Mouse (Mus musculus) intestine, embryonic 16.5 days (tissue): ENCODE data around the gene Bsn. TPM values are rescaled to one million over a fixed set of nuclear protein-coding genes. Genes with fewer than 3 reads are reported as not detected.

Experiments
- ATAC-seq: fragments of 200-750 bp; cut with Nextera tagmentation; 2 replicates; pipeline ENCODE4 v1.8.0; 2017; ENCODE audit warnings: moderate TSS enrichment, moderate library complexity
- H3K27ac ChIP-seq: fragments of 300-500 bp; sonication (generic); 2 replicates; pipeline ENCODE4 v1.5.1; 2014; ENCODE audit warnings: mild to moderate bottlenecking, low read length
- H3K27me3 ChIP-seq: fragments of 300-500 bp; sonication (generic); replicated peaks from 2 replicates; pipeline ENCODE4 v1.6.1; 2014; ENCODE audit warnings: low read length, control low read depth, mixed read lengths; ENCODE audit not compliant: control insufficient read depth, insufficient read depth
- H3K36me3 ChIP-seq: fragments of 300-500 bp; sonication (generic); 2 replicates; pipeline ENCODE4 v1.6.1; 2014; ENCODE audit warnings: low read length, control low read depth; ENCODE audit not compliant: control insufficient read depth, insufficient read depth
- H3K4me1 ChIP-seq: fragments of 300-500 bp; sonication (generic); 2 replicates; pipeline ENCODE4 v1.6.1; 2014; ENCODE audit warnings: low read length, control low read depth, mixed read lengths; ENCODE audit not compliant: control insufficient read depth, insufficient read depth
- H3K4me2 ChIP-seq: fragments of 300-500 bp; sonication (generic); 2 replicates; pipeline ENCODE4 v1.6.1; 2014; ENCODE audit warnings: low read depth, low read length, control low read depth
- H3K4me3 ChIP-seq: fragments of 300-500 bp; sonication (generic); 2 replicates; pipeline ENCODE4 v1.5.1; 2014; ENCODE audit warnings: mild to moderate bottlenecking, low read length
- H3K9ac ChIP-seq: fragments of 300-500 bp; sonication (generic); 2 replicates; pipeline ENCODE4 v1.6.1; 2014; ENCODE audit warnings: low read depth, low read length
- H3K9me3 ChIP-seq: fragments of 300-500 bp; sonication (generic); 2 replicates; pipeline ENCODE4 v1.6.1; 2016; ENCODE audit warnings: low read length, control low read depth; ENCODE audit not compliant: control insufficient read depth
- WGBS: fragments of 180-500 bp; shearing (Covaris S2); extraction: QIAGEN DNeasy Blood & Tissue Kit; methylation state at CpG from one replicate; pipeline ENCODE4 v1.1.7; 2014; 5-methylcytosine and 5-hydroxymethylcytosine counted together
- polyA plus RNA-seq: library from polyadenylated mRNA; unstranded; fragments of >200 nt; fragmentation: Nextera tagmentation; extraction: Ambion mirVana; gene quantifications from 2 replicates; pipeline ENCODE4 v1.2.1, GENCODE M21; 2015

Gene Bsn
- polyA plus RNA-seq, 1 experiment from 2014 or later, result 5.4 TPM

DNA sequence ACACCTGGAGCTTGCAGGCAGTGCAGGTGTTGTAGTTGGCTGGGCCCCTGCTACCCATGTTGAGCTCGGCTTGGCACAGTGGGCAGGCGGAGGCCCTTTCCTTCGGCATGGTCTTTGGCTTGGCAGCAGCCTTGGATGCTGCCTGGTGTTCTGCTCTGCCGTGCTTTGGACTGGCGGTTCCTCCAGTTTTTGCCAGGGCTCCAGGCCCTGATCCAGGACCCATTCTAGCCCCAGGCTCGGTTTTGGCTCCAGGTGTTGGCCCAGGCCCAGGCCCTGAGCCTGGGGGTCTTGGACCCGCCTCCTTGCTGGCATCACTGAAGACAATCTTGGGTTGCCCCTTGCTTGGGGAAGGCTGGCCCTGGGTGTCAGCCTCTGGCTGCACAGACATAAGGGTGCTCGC lies 64.5 kb downstream of the Bsn start:
- Histone ChIP-seq H3K27ac (peak overlapping the region; percentile 97), H3K36me3 (no peaks in the 10 kb centered on the region), H3K4me1 (peaks cover 24% of the 10 kb centered on the region), H3K4me3 (peak overlapping the region; percentile 33), H3K9ac (peak overlapping the region; percentile 71), H3K27me3 (no peaks in the 10 kb centered on the region), H3K4me2 (peak overlapping the region; percentile 56), H3K9me3 (no peaks in the 10 kb centered on the region)
- WGBS, result 88% methylated on average over 8 of the region's 8 CpGs
- 0 out of 2 replicates have a peak, but pooled peaks have one; percentile 3 for ATAC-seq

DNA sequence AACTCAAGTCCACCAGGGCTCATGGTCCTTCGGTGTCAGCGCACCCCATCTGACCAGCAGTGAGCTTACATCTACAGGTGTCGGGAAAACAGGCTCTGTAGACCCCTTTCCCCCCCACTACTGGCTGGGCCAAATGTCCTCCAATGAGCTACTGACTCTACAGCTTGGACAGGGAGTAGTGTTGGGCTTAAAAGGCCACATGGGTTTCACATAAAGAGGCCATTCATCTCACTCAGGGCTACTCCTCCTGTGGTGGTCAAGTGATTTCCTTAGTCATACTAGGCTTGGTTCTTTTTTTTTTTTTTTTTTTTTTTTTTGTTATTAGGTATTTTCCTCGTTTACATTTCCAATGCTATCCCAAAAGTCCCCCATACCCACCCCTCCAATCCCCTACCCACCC lies 66.3 kb downstream of the Bsn start:
- H3K9ac ChIP-seq, result no peak overlapping the region
- H3K9me3 ChIP-seq, result no peaks in the 10 kb centered on the region
- H3K4me2 ChIP-seq, result peak overlapping the region; percentile 14; the same call in 1 of the 2 replicates
- H3K36me3 ChIP-seq, result no peaks in the 10 kb centered on the region
- H3K27ac ChIP-seq, result no peak overlapping the region
- no peaks in the 10 kb centered on the region for H3K27me3 ChIP-seq
- no peak for ATAC-seq
- H3K4me3 ChIP-seq, result no peak overlapping the region
- peaks cover 40% of the 10 kb centered on the region for H3K4me1 ChIP-seq
- 83% methylated on average over 4 of the region's 4 CpGs for WGBS

DNA sequence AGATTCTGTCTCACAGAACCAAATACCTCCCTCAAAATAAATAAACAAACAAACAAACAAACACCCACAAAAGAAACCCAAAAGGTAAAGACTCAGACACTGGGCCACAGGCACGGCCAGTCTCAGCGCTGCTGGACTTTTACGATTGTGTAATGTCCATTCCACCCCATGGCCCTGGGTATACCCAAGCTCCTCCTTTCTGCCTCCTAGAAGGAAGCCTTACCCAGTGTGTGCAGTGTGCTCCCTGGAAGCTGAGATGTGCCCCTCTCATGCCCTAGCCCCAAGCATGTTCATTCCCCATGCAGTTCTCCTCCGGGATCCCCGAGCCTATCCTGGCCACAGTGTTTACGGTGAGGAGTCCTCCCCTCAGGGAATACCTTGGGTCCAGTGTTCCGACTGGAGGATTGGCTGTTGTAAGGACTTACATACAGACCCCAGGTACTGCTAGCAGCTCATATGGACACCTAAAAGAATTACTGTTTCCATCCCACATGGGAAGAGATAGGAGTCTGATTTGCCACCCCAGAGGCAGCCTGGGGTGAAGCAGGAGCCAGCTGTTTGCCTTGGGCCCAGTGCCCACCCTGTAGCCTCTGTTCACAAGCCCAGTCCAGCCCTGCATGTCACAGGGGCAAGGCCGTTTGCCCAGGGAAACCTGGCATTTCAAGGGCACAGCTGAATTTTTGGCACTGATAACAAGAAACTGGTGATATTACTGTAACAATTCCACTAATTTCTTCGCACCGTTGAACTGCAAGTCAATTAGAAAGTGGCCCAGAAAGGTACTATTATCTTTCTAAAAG lies 68.8 kb downstream of the Bsn start:
- 85% methylated on average over 10 of the region's 10 CpGs for WGBS
- Histone ChIP-seq H3K36me3 (no peaks in the 10 kb centered on the region), H3K4me1 (peaks cover 33% of the 10 kb centered on the region), H3K9me3 (no peaks in the 10 kb centered on the region), H3K9ac (no peak overlapping the region), H3K4me2 (no peak overlapping the region), H3K27ac (peak overlapping the region; percentile 93), H3K27me3 (no peaks in the 10 kb centered on the region), H3K4me3 (no peak overlapping the region)
- ATAC-seq, result no peak

DNA sequence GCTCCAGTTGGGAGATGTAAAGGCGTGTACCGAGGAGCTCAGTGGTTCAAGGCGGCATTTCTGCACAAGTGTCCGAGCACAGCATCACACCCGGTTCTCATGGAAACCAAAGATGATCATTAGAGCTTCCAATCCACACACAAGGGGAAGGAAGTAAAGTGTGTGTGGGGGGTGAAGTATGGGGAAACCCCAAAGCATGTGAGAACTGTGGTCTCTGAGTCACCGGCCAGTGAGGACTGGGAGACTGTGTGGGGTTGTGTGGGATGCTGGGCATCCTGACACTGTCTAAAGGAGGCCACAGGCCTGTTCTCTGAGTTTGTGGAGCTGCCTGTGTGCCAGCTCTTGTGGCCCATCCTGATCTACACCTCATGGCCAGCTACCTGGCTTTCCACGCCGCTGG lies 69.5 kb downstream of the Bsn start:
- Histone ChIP-seq H3K9me3 (no peaks in the 10 kb centered on the region), H3K27me3 (no peaks in the 10 kb centered on the region), H3K36me3 (no peaks in the 10 kb centered on the region), H3K9ac (no peak overlapping the region), H3K4me1 (peaks cover 27% of the 10 kb centered on the region), H3K4me2 (no peak overlapping the region), H3K4me3 (no peak overlapping the region), H3K27ac (peak overlapping the region; percentile 93)
- no peak for ATAC-seq
- 91% methylated on average over 8 of the region's 8 CpGs for WGBS

DNA sequence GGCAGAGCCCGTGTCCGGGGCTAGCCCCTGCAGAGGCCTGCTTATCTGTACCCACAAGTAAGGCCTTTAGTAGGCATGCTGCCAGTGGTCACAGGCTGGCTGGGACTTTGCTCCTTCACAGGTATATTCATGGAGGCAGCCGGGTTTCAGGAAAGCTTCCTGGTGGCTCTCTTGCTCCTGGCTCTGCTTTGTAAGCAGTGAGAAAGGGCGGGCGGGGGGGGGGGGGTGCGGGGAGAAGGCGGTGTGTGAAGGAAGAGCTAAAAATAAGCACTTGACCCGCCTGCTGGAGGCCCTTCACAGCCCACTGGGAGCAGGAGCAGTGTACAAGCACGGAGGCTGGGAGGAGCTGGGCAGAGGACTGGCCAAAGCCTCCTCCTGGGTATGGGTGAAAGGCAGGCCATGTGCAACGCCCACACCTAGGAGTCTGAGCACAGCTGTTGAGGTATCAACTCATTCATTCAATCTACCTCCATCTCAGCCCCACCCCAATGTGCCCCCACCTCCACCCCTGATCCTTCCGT lies 70.2 kb downstream of the Bsn start:
- Histone ChIP-seq H3K36me3 (no peaks in the 10 kb centered on the region), H3K4me1 (peaks cover 24% of the 10 kb centered on the region), H3K27ac (peak overlapping the region; percentile 93), H3K9me3 (no peaks in the 10 kb centered on the region), H3K9ac (peak overlapping the region; percentile 31), H3K4me2 (no peak overlapping the region), H3K4me3 (no peak overlapping the region), H3K27me3 (0 out of 2 replicates have a peak, but pooled peaks cover 3% of the 10 kb centered on the region)
- WGBS, result 18% methylated on average over 11 of the region's 11 CpGs
- peak; percentile 94 for ATAC-seq

DNA sequence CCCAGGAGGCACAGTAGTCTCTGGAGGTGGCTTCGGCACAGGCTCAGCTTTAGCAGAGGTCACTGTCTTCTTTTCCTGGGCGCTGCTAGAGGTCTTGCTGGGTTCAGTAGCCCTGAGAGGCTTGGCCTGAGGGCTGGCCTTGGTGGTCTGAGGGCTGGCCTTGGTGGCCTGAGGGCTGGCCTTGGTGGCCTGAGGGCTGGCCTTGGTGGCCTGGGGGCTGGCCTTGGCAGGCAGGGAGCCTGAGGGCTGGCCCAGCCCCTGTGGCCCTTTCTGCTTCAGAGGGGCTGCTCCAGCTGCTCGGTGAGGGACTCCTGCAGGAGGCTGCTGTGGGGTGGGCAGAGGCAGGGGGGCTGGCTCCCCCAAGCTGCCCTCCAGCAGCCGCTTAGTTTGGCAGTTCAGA lies 73.0 kb downstream of the Bsn start:
- H3K27me3 ChIP-seq, result 0 out of 2 replicates have a peak, but pooled peaks cover 7% of the 10 kb centered on the region
- no peak overlapping the region for H3K4me3 ChIP-seq
- ATAC-seq, result no peak
- H3K9ac ChIP-seq, result no peak overlapping the region
- no peak overlapping the region for H3K4me2 ChIP-seq
- 61% methylated on average over 4 of the region's 4 CpGs for WGBS
- H3K36me3 ChIP-seq, result no peaks in the 10 kb centered on the region
- H3K4me1 ChIP-seq, result peaks cover 21% of the 10 kb centered on the region
- no peaks in the 10 kb centered on the region for H3K9me3 ChIP-seq
- no peak overlapping the region for H3K27ac ChIP-seq

DNA sequence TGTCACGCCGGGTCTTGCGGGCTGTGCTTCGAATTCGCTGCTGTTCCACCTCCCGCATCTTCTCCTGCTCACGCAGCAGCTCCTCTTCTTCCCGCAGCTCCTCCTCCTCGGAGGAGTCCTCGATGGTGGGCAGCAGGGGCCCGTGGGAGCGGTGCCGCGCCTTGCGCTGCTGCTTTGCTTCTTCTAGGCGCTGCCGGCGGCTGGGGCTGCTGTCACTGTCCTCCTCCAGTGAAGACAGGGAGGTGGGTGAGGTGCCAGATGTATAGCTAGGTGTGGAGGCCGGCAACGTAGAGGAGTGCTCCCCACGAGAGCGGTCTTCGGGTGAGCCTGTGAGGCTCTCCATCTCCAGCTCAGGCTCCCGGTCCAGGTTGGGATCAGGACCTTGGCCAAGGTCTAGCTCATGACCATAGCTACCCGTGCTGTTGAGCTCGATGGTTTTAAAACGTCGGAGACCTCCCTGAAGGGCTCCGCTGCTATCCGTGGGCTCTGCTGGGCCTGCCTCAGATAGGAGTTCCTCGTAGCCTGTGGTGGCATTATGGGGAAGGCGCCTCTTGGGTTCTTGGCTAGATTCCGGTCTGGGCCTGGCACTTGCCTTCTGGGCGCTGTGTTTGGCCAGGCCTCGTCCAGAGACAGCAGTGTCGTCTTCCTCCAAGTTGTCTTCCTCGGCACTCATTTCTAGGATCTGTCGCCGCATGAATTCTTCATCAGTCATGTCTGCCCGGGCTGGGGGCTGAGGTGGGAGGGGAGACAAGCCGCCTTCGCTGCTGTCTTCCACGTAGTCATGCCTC lies 74.7 kb downstream of the Bsn start:
- no peak for ATAC-seq
- H3K27me3 ChIP-seq, result 0 out of 2 replicates have a peak, but pooled peaks cover 7% of the 10 kb centered on the region
- no peaks in the 10 kb centered on the region for H3K9me3 ChIP-seq
- H3K4me3 ChIP-seq, result no peak overlapping the region
- H3K9ac ChIP-seq, result no peak overlapping the region
- peaks cover 23% of the 10 kb centered on the region for H3K4me1 ChIP-seq
- WGBS, result 69% methylated on average over 43 of the region's 43 CpGs
- H3K36me3 ChIP-seq, result no peaks in the 10 kb centered on the region
- H3K4me2 ChIP-seq, result no peak overlapping the region
- no peak overlapping the region for H3K27ac ChIP-seq

DNA sequence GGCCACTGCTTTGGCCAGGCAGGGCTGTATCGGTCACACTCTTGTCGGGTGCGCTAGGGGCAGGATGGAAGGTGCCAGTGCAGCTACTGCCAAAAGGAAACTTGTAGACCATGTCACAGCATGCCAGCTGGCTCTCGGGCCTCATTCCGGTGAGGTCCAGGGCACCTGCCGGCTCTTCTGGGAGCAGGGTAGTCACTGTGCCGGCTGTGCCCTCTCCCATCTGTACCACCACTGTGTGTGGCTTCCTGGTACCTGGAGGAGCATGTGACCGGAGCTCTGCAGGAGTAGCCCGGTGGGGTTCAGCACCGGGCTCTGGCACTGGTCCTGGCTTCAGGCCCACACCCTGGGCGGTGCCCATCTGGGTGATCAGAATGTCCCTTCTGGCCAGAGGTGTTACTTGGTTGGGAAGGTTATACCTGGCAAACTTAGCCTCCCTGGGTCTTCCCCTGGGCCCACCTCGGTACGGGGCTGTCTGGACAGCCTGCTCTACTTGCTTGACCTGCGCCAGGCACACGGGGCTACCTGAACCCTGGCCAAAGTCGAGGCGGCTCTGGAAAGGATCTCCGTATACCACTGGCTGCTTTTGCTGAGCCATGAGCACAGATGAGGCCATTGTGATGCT lies 77.4 kb downstream of the Bsn start:
- Histone ChIP-seq H3K27me3 (0 out of 2 replicates have a peak, but pooled peaks cover 7% of the 10 kb centered on the region), H3K9ac (no peak overlapping the region), H3K4me2 (no peak overlapping the region), H3K4me3 (no peak overlapping the region), H3K9me3 (no peaks in the 10 kb centered on the region), H3K36me3 (no peaks in the 10 kb centered on the region), H3K27ac (no peak overlapping the region), H3K4me1 (peaks cover 20% of the 10 kb centered on the region)
- WGBS, result 94% methylated on average over 18 of the region's 18 CpGs
- no peak for ATAC-seq

DNA sequence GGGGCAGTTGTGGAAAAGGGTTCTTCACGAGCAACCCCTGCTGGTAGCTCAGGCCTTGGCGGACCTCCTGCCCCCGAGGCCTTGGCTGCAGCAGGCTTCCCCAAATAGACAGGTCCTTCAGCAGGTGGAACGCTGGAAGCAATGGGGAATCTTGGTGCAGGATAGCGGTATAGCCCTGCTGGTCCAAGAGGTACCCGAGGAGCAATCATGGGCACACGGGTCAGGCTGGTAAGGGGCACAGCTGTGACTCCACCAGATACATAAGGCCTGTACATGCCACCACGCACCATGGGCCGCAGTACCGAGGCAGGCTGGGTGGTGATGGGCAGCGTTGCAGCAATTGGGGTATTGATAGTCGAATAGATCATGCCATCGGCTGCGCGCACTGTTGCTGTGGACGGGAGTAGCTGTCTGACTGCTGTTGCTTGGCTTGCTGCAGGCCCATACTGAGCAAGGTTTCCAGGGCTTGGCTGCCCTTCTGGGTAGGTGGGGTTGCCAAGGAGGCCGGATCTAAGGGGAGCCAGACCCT lies 78.5 kb downstream of the Bsn start:
- Histone ChIP-seq H3K9me3 (no peaks in the 10 kb centered on the region), H3K27me3 (0 out of 2 replicates have a peak, but pooled peaks cover 7% of the 10 kb centered on the region), H3K9ac (peak overlapping the region; percentile 49), H3K4me2 (peak overlapping the region; percentile 56), H3K4me3 (peak overlapping the region; percentile 27), H3K4me1 (peaks cover 20% of the 10 kb centered on the region), H3K36me3 (no peaks in the 10 kb centered on the region), H3K27ac (peak overlapping the region; percentile 44)
- WGBS, result 74% methylated on average over 17 of the region's 17 CpGs
- no peak; the same call in 1 of the 2 replicates for ATAC-seq
